Mouse (Mus musculus) brain, embryonic 14.5 days (tissue): ENCODE data around the gene Ccdc22.

Experiments used
- CTCF ChIP-seq: fragments of 200-500 bp; IDR thresholded peaks from 2 replicates; pipeline ENCODE4 v1.5.1; 2012; ENCODE audit warnings: inconsistent platforms, mild to moderate bottlenecking, moderate library complexity, borderline replicate concordance; ENCODE audit not compliant: insufficient read depth, insufficient read length; ENCODE audit errors: extremely low read depth
- POLR2A ChIP-seq: fragments of 200-500 bp; IDR thresholded peaks from 2 replicates; pipeline ENCODE4 v1.6.1; 2012; ENCODE audit warnings: mild to moderate bottlenecking, inconsistent platforms, borderline replicate concordance; ENCODE audit not compliant: poor library complexity, insufficient read depth, insufficient read length, severe bottlenecking; ENCODE audit errors: extremely low read depth

DNA sequence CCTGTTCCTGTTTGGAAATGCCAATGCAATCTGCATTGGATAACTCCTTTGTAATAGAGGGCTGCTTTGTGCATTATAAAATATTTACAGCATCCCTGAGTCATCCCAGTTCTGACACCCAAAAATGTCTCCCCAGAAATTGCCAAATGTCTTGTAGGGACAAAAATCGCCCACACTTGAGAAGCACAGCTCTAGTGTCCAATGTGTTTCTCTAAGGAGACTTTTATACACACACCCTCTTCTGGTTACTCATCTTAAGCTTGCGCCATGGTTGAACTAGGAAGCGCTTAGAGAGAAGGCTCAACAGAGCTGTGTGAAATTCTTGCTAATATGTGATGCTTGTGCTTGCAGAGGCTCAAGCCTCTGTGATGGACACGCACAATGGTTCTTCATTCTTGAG, 51.8 kb downstream of the Ccdc22 start:
- TF ChIP-seq POLR2A (no peak), CTCF (no peak)
